Mouse (Mus musculus): Measurements from ENCODE around the gene Wwox. TPM values are rescaled to one million over a fixed set of nuclear protein-coding genes. Genes with fewer than 3 reads are reported as not detected.

Wwox gene
- total RNA-seq, 4 experiments from 2014 or later, result 3.8 to 6.4 (median 5.2) TPM

GRCm38 (mm10) chr8:115089744-115090143 lies 650.3 kb downstream of the Wwox start:
- no peak for DNase-seq (ENCODE audit: low spot score)

GRCm38 (mm10) chr8:115090202-115090601 lies 650.7 kb downstream of the Wwox start:
- no peak for DNase-seq (ENCODE audit: low spot score)

- no peak for DNase-seq (ENCODE audit: low spot score)
Observed at GRCm38 (mm10) chr8:115095548-115095947, 656.1 kb downstream of the Wwox start.

GRCm38 (mm10) chr8:115097988-115098562 lies 658.6 kb downstream of the Wwox start:
- no peak for DNase-seq (ENCODE audit: low spot score)

- no peak for DNase-seq (ENCODE audit: low spot score)
Observed at GRCm38 (mm10) chr8:115109309-115109708, 669.9 kb downstream of the Wwox start.

- DNase-seq (ENCODE audit: low spot score), result peak; percentile 3
Observed at GRCm38 (mm10) chr8:115110423-115110822, 671.0 kb downstream of the Wwox start.

- no peak for DNase-seq (ENCODE audit: low spot score)
Observed at GRCm38 (mm10) chr8:115112062-115112461, 672.6 kb downstream of the Wwox start.

- no peak for DNase-seq (ENCODE audit: low spot score)
Observed at GRCm38 (mm10) chr8:115114498-115114897, 675.0 kb downstream of the Wwox start.

GRCm38 (mm10) chr8:115126081-115126480 lies 686.6 kb downstream of the Wwox start:
- DNase-seq (ENCODE audit: low spot score), result no peak

- DNase-seq (ENCODE audit: low spot score), result no peak
Observed at GRCm38 (mm10) chr8:115126674-115127073, 687.2 kb downstream of the Wwox start.

GRCm38 (mm10) chr8:115129307-115129706 lies 689.9 kb downstream of the Wwox start:
- no peak for DNase-seq (ENCODE audit: low spot score)

GRCm38 (mm10) chr8:115133119-115133518 lies 693.7 kb downstream of the Wwox start:
- DNase-seq (ENCODE audit: low spot score), result no peak

- DNase-seq (ENCODE audit: low spot score), result no peak
Observed at GRCm38 (mm10) chr8:115133711-115134218, 694.3 kb downstream of the Wwox start.

GRCm38 (mm10) chr8:115136888-115137287 lies 697.4 kb downstream of the Wwox start:
- DNase-seq (ENCODE audit: low spot score), result no peak

- DNase-seq (ENCODE audit: low spot score), result no peak
Observed at GRCm38 (mm10) chr8:115141614-115142013, 702.2 kb downstream of the Wwox start.

GRCm38 (mm10) chr8:115143530-115144320 lies 704.3 kb downstream of the Wwox start:
- no peak for DNase-seq (ENCODE audit: low spot score)

- no peak for DNase-seq (ENCODE audit: low spot score)
Observed at GRCm38 (mm10) chr8:115147006-115147405, 707.6 kb downstream of the Wwox start.

GRCm38 (mm10) chr8:115150446-115151109 lies 711.1 kb downstream of the Wwox start:
- DNase-seq (ENCODE audit: low spot score), result no peak

GRCm38 (mm10) chr8:115151416-115151815 lies 712.0 kb downstream of the Wwox start:
- no peak for DNase-seq (ENCODE audit: low spot score)

- DNase-seq (ENCODE audit: low spot score), result no peak
Observed at GRCm38 (mm10) chr8:115154096-115154495, 714.6 kb downstream of the Wwox start.

GRCm38 (mm10) chr8:115156142-115156541 lies 716.7 kb downstream of the Wwox start:
- DNase-seq (ENCODE audit: low spot score), result peak; percentile 31

GRCm38 (mm10) chr8:115157977-115158720 lies 718.7 kb downstream of the Wwox start:
- no peak for DNase-seq (ENCODE audit: low spot score)

Measured in heart, adult 8-10 months (tissue).